Mouse (Mus musculus): ENCODE measurements around the gene Tlr9. TPM values are rescaled to one million over a fixed set of nuclear protein-coding genes. Genes with fewer than 3 reads are reported as not detected.

The Tlr9 gene
- polyA plus RNA-seq, 1 experiment from 2014 or later: 0.16 TPM

DNA sequence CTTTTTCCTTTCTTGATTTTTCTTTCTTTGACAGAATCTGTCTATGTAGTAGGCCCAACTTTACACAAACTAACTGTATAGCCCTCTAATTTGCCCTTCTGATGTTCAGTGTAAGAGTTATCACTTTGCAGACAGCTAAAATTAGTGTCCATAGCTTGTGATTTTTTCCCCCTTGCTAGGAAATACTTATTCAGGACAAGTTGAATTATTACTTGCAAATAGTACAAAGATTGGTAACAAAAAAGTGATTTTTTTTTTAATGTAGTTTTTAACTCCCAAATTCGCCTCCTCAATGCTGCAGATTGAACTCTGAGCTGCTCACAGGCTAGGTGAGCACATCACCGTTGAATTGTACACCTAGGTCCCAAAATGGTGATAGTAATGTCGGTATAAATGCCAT is 42.4 kb upstream of the Tlr9 start:
- H3K4me2 ChIP-seq (ENCODE audit: low read depth, low read length): no peak overlapping the region
- H3K36me3 ChIP-seq (replicated peaks; ENCODE audit: insufficient read depth, low read length): peaks cover 92% of the 10 kb centered on the region
- no peaks in the 10 kb centered on the region for H3K9me3 ChIP-seq (ENCODE audit: low read length)
- 87% methylated on average over 3 of the region's 3 CpGs for WGBS (ENCODE audit: insufficient replicate concordance)
- H3K4me3 ChIP-seq (ENCODE audit: low read depth, low read length): no peak overlapping the region
- H3K4me1 ChIP-seq (ENCODE audit: insufficient read depth): peaks cover 9% of the 10 kb centered on the region
- ATAC-seq (no peak), DNase-seq (no peak)
- H3K9ac ChIP-seq (replicated peaks): no peak overlapping the region
- H3K27ac ChIP-seq (ENCODE audit: low read depth): no peak overlapping the region
- TF ChIP-seq CTCF (IDR thresholded peaks at IDR 0.05; ENCODE audit: low read depth) (no peak), EP300 (IDR thresholded peaks at IDR 0.05; ENCODE audit: low read depth) (no peak)
- no peaks in the 10 kb centered on the region for H3K27me3 ChIP-seq (ENCODE audit: insufficient read depth, low read length)

- Histone ChIP-seq H3K9me3 (ENCODE audit: low read length) (no peaks in the 10 kb centered on the region), H3K4me2 (ENCODE audit: low read depth, low read length) (no peak overlapping the region), H3K9ac (replicated peaks) (no peak overlapping the region), H3K4me3 (ENCODE audit: low read depth, low read length) (no peak overlapping the region), H3K27ac (ENCODE audit: low read depth) (no peak overlapping the region), H3K27me3 (ENCODE audit: insufficient read depth, low read length) (no peaks in the 10 kb centered on the region), H3K4me1 (ENCODE audit: insufficient read depth) (no peaks in the 10 kb centered on the region), H3K36me3 (replicated peaks; ENCODE audit: insufficient read depth, low read length) (peaks cover 97% of the 10 kb centered on the region)
- no peak for TF ChIP-seq EP300 (IDR thresholded peaks at IDR 0.05; ENCODE audit: low read depth)
- no peak for TF ChIP-seq CTCF (IDR thresholded peaks at IDR 0.05; ENCODE audit: low read depth)
- DNase-seq (no peak), ATAC-seq (no peak)
- 84% methylated on average over 4 of the region's 4 CpGs for WGBS (ENCODE audit: insufficient replicate concordance)
Measured at GRCm38 (mm10) chr9:106182146-106182545, 40.3 kb upstream of the Tlr9 start.

GRCm38 (mm10) chr9:106183996-106184395 is 38.4 kb upstream of the Tlr9 start:
- ATAC-seq: no peak
- TF ChIP-seq CTCF (IDR thresholded peaks at IDR 0.05; ENCODE audit: low read depth): no peak
- TF ChIP-seq EP300 (IDR thresholded peaks at IDR 0.05; ENCODE audit: low read depth): no peak
- WGBS (ENCODE audit: insufficient replicate concordance): 87% methylated on average over 5 of the region's 5 CpGs
- Histone ChIP-seq H3K36me3 (replicated peaks; ENCODE audit: insufficient read depth, low read length) (peaks cover 97% of the 10 kb centered on the region), H3K9me3 (ENCODE audit: low read length) (no peaks in the 10 kb centered on the region), H3K9ac (replicated peaks) (no peak overlapping the region), H3K27ac (ENCODE audit: low read depth) (no peak overlapping the region), H3K27me3 (ENCODE audit: insufficient read depth, low read length) (no peaks in the 10 kb centered on the region), H3K4me2 (ENCODE audit: low read depth, low read length) (no peak overlapping the region), H3K4me1 (ENCODE audit: insufficient read depth) (no peaks in the 10 kb centered on the region), H3K4me3 (ENCODE audit: low read depth, low read length) (no peak overlapping the region)
- no peak for DNase-seq

GRCm38 (mm10) chr9:106191355-106191754 is 31.0 kb upstream of the Tlr9 start:
- H3K27me3 ChIP-seq (ENCODE audit: insufficient read depth, low read length): no peaks in the 10 kb centered on the region
- TF ChIP-seq CTCF (IDR thresholded peaks at IDR 0.05; ENCODE audit: low read depth) (no peak), EP300 (IDR thresholded peaks at IDR 0.05; ENCODE audit: low read depth) (no peak)
- no peak overlapping the region for H3K9ac ChIP-seq (replicated peaks)
- peaks cover 63% of the 10 kb centered on the region for H3K36me3 ChIP-seq (replicated peaks; ENCODE audit: insufficient read depth, low read length)
- DNase-seq (no peak), ATAC-seq (no peak)
- WGBS (ENCODE audit: insufficient replicate concordance): 86% methylated on average over 1 of the region's 1 CpGs
- no peak overlapping the region for H3K27ac ChIP-seq (ENCODE audit: low read depth)
- H3K9me3 ChIP-seq (ENCODE audit: low read length): no peaks in the 10 kb centered on the region
- no peak overlapping the region for H3K4me2 ChIP-seq (ENCODE audit: low read depth, low read length)
- H3K4me3 ChIP-seq (ENCODE audit: low read depth, low read length): no peak overlapping the region
- H3K4me1 ChIP-seq (ENCODE audit: insufficient read depth): peaks cover 9% of the 10 kb centered on the region

- peaks cover 59% of the 10 kb centered on the region for H3K36me3 ChIP-seq (replicated peaks; ENCODE audit: insufficient read depth, low read length)
- H3K4me3 ChIP-seq (ENCODE audit: low read depth, low read length): no peak overlapping the region
- H3K27me3 ChIP-seq (ENCODE audit: insufficient read depth, low read length): no peaks in the 10 kb centered on the region
- ATAC-seq: no peak
- WGBS (ENCODE audit: insufficient replicate concordance): 86% methylated on average over 8 of the region's 8 CpGs
- peak overlapping the region; percentile 41; the same call in 1 of the 2 replicates for H3K27ac ChIP-seq (ENCODE audit: low read depth)
- H3K9me3 ChIP-seq (ENCODE audit: low read length): no peaks in the 10 kb centered on the region
- no peak overlapping the region for H3K4me2 ChIP-seq (ENCODE audit: low read depth, low read length)
- TF ChIP-seq EP300 (IDR thresholded peaks at IDR 0.05; ENCODE audit: low read depth) (no peak), CTCF (IDR thresholded peaks at IDR 0.05; ENCODE audit: low read depth) (no peak)
- DNase-seq: no peak
- H3K9ac ChIP-seq (replicated peaks): no peak overlapping the region
- peaks cover 9% of the 10 kb centered on the region for H3K4me1 ChIP-seq (ENCODE audit: insufficient read depth)
Measured at GRCm38 (mm10) chr9:106192024-106192423, 30.4 kb upstream of the Tlr9 start.

DNA sequence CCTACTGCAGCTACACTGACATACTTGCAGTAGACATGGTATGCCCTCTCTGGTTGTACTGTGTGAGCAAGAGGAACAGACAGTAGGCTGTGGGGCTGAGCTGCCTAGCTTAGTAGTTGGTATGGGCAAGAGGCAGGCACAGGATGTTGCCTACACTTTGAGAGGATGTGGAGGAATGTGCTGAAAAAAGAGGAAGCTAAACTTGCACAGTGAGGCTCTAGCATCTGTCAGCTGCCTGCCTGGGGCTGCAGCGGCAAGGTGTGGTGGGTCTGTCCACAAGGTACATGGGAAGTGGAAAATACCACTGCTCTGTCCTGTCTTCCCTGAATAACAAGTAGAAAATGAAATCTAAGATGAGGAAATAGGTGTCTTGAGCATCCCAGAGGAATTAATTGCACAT is 29.4 kb upstream of the Tlr9 start:
- H3K36me3 ChIP-seq (replicated peaks; ENCODE audit: insufficient read depth, low read length): peaks cover 50% of the 10 kb centered on the region
- peak overlapping the region; percentile 41; the same call in 1 of the 2 replicates for H3K27ac ChIP-seq (ENCODE audit: low read depth)

More for the DNA sequence above, 29.4 kb upstream of the Tlr9 start:
- Histone ChIP-seq H3K9ac (replicated peaks) (no peak overlapping the region), H3K9me3 (ENCODE audit: low read length) (no peaks in the 10 kb centered on the region), H3K4me2 (ENCODE audit: low read depth, low read length) (no peak overlapping the region), H3K4me3 (ENCODE audit: low read depth, low read length) (no peak overlapping the region), H3K27me3 (ENCODE audit: insufficient read depth, low read length) (no peaks in the 10 kb centered on the region), H3K4me1 (ENCODE audit: insufficient read depth) (peaks cover 11% of the 10 kb centered on the region)
- TF ChIP-seq CTCF (IDR thresholded peaks at IDR 0.05; ENCODE audit: low read depth) (no peak), EP300 (IDR thresholded peaks at IDR 0.05; ENCODE audit: low read depth) (no peak)
- 45% methylated on average over 1 of the region's 1 CpGs for WGBS (ENCODE audit: insufficient replicate concordance)
- DNase-seq: peak; percentile 38
- peak; percentile 28; the same call in 1 of the 2 replicates for ATAC-seq

Measured in liver, postnatal 0 days (tissue).